Mouse (Mus musculus) spleen, adult 2 months (tissue): ENCODE results near the gene Zbtb20. TPM values are rescaled to one million over a fixed set of nuclear protein-coding genes. Genes with fewer than 3 reads are reported as not detected.
A peak's percentile ranks its signal among the peaks of the same experiment; 100 is the strongest.

Experiments
- DNase-seq, 2 experiments: peaks; one replicate each; pipeline versions ENCODE4 v3.0.0 to v3.0.0-alpha.2; 2012 to 2021; ENCODE audit warnings: low spot score in 2 of 2, low read depth in 1 of 2
- H3K27ac ChIP-seq: fragments of 200-500 bp; 2 replicates; pipeline ENCODE4 v1.5.1; 2012; ENCODE audit warnings: low read length, inconsistent platforms; ENCODE audit not compliant: insufficient read depth
- H3K27me3 ChIP-seq: fragments of 200-500 bp; 2 replicates; pipeline ENCODE4 v1.6.1; 2012; ENCODE audit warnings: mild to moderate bottlenecking, moderate library complexity, low read length, inconsistent platforms; ENCODE audit not compliant: control insufficient read depth, insufficient read depth
- H3K36me3 ChIP-seq: fragments of 200-500 bp; 2 replicates; pipeline ENCODE4 v1.6.1; 2012; ENCODE audit warnings: mild to moderate bottlenecking, low read length, inconsistent platforms; ENCODE audit not compliant: control insufficient read depth, insufficient read depth
- H3K4me1 ChIP-seq: fragments of 200-500 bp; 2 replicates; pipeline ENCODE4 v1.6.1; 2011; ENCODE audit warnings: inconsistent platforms; ENCODE audit not compliant: control insufficient read depth, insufficient read depth, insufficient read length
- H3K4me3 ChIP-seq: fragments of 200-500 bp; 2 replicates; pipeline ENCODE4 v1.5.1; 2011; ENCODE audit warnings: mild to moderate bottlenecking, inconsistent platforms; ENCODE audit not compliant: insufficient read depth, insufficient read length; ENCODE audit errors: extremely low read depth
- CTCF ChIP-seq: fragments of 200-500 bp; IDR thresholded peaks from 2 replicates; pipeline ENCODE4 v1.5.1; 2011; ENCODE audit warnings: mild to moderate bottlenecking, inconsistent platforms; ENCODE audit not compliant: insufficient read depth, insufficient read length, insufficient replicate concordance; ENCODE audit errors: extremely low read depth
- POLR2A ChIP-seq: fragments of 200-500 bp; IDR thresholded peaks from 2 replicates; pipeline ENCODE4 v1.6.1; 2011; ENCODE audit warnings: low read depth, low read length, inconsistent platforms
- WGBS: fragments of 180-500 bp; shearing (Covaris S2); methylation state at CpG from one replicate; pipeline ENCODE4 v1.1.7; 2018; 5-methylcytosine and 5-hydroxymethylcytosine counted together
- polyA plus RNA-seq: library from polyadenylated mRNA; depleted of rRNA; stranded (reverse); fragments of >200 nt; gene quantifications from 2 replicates; pipeline ENCODE4 v1.2.3, GENCODE M21; 2012

Gene Zbtb20
- polyA plus RNA-seq, 1 experiment: 8.6 TPM

DNA sequence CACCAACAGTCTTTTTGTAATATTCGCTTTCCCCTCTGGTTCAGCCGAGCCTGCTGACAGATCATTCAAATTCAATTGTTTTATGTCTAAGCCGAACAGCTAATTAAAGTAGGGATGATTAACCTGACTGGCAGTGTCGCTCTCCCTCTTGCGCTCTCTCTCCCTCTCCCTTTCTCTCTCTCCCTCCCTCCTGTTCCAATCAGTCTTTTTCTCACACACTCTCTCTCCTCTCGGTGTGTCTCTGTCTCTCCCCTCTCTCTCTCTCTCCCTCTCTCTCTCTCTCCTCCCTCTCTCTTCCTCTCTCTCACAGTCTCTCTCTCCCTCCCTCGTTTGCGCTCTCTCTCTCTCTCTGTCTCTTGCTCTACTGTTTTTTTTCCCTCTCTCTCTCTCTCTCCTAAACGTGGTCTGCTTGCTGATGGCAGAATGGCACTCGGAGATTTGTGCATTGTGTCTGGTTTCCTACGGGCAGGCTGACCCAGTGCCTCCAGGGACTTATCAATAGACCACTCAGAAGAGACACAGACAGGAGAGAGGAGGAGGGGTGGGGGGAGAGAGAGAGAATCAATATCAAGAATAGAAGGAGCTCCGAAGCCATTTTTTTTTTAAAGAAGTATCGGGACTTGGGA lies 627.4 kb downstream of the Zbtb20 start:
- no peak for TF ChIP-seq POLR2A
- no peak for TF ChIP-seq CTCF
- 19% methylated on average over 13 of the region's 13 CpGs for WGBS
- DNase-seq: no peak
- Histone ChIP-seq H3K27me3 (no peaks in the 10 kb centered on the region), H3K4me1 (peaks cover 5% of the 10 kb centered on the region; the same call in 1 of the 2 replicates), H3K36me3 (no peaks in the 10 kb centered on the region), H3K27ac (no peak overlapping the region), H3K4me3 (no peak overlapping the region)

DNA sequence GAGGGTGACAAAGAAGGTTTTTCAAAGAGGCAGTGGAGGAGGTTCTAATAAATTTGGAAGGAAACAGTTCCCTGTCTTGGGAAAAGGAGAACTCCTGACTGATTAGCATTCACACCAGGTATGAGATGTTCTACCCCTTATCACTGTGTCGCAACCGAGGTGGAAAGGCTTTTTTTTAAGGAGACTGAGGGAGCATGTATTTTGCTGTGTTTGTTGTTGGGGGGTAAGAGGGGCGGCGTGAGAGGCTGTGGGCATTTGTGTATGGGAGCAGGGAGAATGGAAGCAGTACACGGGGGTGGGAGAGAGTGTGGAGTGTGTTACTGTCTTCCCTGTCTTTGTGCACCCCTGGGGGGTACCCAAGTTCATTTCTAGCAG lies 627.9 kb downstream of the Zbtb20 start:
- H3K4me3 ChIP-seq: no peak overlapping the region
- WGBS: 10% methylated on average over 5 of the region's 5 CpGs
- peaks cover 5% of the 10 kb centered on the region; the same call in 1 of the 2 replicates for H3K4me1 ChIP-seq
- TF ChIP-seq CTCF (no peak), POLR2A (no peak)
- H3K36me3 ChIP-seq: no peaks in the 10 kb centered on the region
- H3K27ac ChIP-seq: no peak overlapping the region
- no peaks in the 10 kb centered on the region for H3K27me3 ChIP-seq
- no peak for DNase-seq

DNA sequence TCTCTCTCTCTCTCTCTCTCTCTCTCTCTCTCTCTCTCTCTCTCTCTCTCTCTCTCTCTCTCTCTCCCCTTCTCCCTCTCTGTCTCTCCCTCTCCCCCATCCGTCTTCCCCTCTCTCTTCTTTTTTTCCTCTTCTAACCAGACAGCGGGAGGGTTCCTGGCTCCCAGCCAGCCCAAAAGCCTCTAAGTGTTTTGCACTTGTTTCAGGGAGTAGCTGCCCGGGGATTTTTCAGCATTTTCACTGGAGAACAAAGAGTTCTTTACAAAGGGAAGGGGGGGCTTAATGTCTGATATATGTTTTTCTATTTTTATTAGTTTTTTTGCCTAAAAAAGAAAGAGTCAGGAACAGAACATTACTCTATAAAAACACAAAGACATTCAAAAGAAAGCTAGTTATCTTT lies 628.5 kb downstream of the Zbtb20 start:
- Histone ChIP-seq H3K36me3 (no peaks in the 10 kb centered on the region), H3K4me1 (peaks cover 5% of the 10 kb centered on the region; the same call in 1 of the 2 replicates), H3K27ac (no peak overlapping the region), H3K27me3 (no peaks in the 10 kb centered on the region), H3K4me3 (no peak overlapping the region)
- no peak for TF ChIP-seq POLR2A
- no peak for TF ChIP-seq CTCF
- DNase-seq: no peak
- 0% methylated on average over 3 of the region's 3 CpGs for WGBS

DNA sequence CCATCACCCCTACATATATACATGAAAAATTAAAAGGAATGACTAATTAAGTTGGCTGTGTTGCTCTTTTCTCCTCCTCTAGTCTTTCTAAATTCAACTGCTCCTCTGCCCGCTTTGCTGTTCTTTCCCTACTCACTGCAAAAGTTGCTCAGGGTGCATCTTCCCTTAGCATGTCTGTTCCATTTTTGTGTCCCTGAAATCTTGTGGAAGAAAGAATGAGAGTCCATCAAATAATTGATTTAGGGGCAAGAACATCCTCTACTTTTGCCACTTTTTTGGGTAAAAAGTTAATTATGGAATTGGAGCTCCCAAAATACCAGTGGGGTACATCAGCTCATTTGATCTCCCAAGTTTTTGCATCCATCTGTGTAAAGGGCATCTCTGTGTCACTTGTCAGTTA lies 628.9 kb downstream of the Zbtb20 start:
- H3K4me3 ChIP-seq: no peak overlapping the region
- TF ChIP-seq POLR2A (no peak), CTCF (no peak)
- no peaks in the 10 kb centered on the region for H3K27me3 ChIP-seq
- H3K27ac ChIP-seq: no peak overlapping the region
- no peaks in the 10 kb centered on the region for H3K36me3 ChIP-seq
- no peak for DNase-seq
- WGBS: 83% methylated on average over 1 of the region's 1 CpGs
- peaks cover 5% of the 10 kb centered on the region; the same call in 1 of the 2 replicates for H3K4me1 ChIP-seq

DNA sequence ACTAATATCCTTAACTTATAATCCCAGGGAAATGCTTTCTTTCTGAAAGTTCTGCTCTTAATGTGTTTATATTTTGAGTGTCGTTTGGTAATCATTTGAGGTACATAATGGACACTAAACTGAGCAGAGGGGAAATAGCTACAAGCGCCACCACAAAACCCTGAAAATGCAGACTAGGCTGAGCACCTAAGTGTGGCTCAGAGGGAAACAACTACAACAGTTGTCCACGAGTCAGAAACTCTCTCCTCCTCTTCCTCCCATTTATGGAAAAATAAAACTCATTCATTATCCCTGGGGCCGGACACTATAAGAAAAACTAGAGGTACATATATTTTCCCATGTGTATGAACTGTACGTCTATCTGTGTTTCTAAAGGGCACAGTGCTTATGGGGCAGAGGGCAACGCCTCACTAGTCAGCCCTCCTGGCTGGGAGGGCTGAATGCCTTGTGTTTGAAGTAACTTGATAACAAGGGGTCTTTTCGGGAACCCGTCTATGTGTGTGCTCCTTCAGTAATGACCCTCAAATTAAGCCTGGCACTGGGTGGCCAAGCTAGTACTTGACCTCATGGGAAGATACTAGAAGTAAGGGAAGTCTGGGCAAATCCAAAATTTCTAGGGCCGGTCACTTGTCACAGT lies 629.8 kb downstream of the Zbtb20 start:
- TF ChIP-seq CTCF (no peak), POLR2A (no peak)
- H3K4me3 ChIP-seq: no peak overlapping the region
- no peak overlapping the region for H3K27ac ChIP-seq
- WGBS: 71% methylated on average over 9 of the region's 9 CpGs
- no peaks in the 10 kb centered on the region for H3K36me3 ChIP-seq
- no peak for DNase-seq
- peaks cover 5% of the 10 kb centered on the region; the same call in 1 of the 2 replicates for H3K4me1 ChIP-seq
- H3K27me3 ChIP-seq: no peaks in the 10 kb centered on the region

DNA sequence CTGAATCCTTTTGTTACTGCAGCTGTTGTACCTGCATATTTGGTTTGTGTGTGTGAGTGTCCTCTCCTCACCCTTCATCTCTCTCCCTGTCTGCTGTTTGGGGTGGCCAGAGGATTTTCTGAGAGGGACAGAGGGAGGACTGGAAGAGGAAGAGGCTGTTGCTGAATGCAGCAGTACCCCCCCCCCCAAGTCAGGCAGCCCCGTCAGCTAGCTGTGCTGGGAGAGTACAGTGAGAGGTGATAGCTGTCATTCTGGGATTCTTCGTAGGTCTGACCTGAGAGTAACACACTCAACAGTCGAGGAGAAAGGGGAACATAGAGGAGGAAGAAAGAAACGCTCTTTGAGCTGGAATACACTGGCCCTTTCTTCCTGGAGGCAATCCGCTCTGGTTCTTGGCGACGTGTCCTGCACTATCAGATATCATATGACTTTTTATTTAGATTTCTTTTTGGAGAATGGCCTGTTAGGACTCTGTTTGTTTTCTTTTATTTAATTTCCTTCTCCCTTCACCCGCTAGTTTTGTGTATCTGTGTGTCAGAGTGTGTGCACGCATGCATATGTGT lies 630.6 kb downstream of the Zbtb20 start:
- H3K36me3 ChIP-seq: no peaks in the 10 kb centered on the region
- H3K27me3 ChIP-seq: no peaks in the 10 kb centered on the region
- peak overlapping the region; percentile 26 for H3K27ac ChIP-seq
- whole genome bisulfite sequencing: 26% methylated on average over 9 of the region's 9 CpGs
- peaks cover 5% of the 10 kb centered on the region; the same call in 1 of the 2 replicates for H3K4me1 ChIP-seq
- no peak for DNase-seq
- no peak overlapping the region for H3K4me3 ChIP-seq
- TF ChIP-seq CTCF: no peak
- no peak for TF ChIP-seq POLR2A
